Mouse (Mus musculus): ENCODE data around the gene Pbx4. TPM values are rescaled to one million over a fixed set of nuclear protein-coding genes. Genes with fewer than 3 reads are reported as not detected.

Pbx4 gene
- total RNA-seq, 2 experiments from 2014 or later: 0.37 TPM; not detected in 1

- DNase-seq: no peak
- intact Hi-C loops (cut with DNase I; ENCODE audit: low total_unique reads): no loop called here
These were observed 31.9 kb downstream of the Pbx4 start for GRCm38 (mm10) chr8:69864180-69864579.

DNA sequence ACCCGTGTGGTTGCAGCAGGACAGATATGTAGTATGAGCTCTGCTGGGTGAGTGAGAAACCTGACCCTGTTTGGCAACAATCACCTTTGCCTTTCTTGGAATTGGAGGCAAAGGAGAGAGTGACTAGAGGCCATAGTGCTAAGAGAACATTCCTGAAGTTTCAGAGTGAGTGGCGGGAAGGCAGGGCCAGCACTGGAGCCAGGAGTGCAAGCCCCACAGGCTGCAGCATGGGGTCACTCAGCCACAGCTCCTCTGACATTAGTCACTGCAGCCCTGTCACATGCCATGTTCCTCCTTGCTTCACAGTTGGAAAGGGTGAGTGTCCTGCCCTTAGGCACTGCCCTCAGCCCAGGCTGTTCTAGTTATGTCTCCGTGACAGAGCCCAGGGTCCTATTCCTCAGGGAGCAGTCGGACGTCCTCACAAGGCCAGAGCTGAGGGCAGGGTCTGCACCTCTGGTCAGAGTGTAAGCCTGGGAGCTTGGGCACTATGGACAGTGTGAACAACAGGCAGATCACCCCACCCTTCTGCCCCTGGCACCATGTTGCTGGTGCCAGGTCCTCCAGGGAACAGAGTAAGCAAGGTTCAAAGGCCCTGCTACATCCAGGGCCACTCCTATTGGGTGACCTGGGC is 35.5 kb downstream of the Pbx4 start:
- intact Hi-C loops (cut with DNase I; ENCODE audit: low total_unique reads): no loop called here
- DNase-seq: no peak

DNA sequence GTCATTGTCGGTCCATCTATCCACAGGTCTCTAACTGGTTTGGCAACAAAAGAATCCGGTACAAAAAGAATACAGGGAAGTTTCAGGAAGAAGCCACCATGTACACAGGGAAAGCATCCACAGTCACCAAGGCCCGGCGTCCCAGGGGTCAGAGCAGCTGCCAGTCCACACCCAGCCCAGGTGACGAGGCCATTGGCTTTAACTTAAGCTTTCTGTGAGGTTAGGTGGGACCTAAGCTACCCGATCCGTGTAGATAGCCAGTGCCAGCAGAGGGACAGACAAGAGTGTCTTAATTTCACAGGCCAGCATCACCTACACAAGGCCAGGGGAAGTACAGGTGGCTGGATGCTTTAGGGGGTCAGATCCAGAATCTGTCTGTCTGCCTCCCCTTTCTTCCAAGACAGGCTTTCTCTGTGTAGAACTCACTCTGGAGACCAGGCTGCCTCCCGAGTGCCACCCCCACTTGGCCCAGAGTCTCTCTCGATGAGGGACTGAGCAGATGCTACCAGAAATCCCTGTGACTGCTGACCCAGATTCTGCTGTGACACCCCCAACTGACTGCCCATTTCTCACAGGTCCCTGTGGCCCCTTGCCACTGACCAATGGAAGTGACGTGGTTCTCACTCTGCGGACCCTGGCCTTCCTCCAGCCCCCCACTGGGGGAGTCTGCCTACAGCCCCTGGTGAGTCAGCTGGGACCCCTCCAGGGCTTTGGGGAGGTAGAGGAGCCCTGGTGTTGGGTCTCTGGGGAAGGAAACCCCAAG is 37.9 kb downstream of the Pbx4 start:
- DNase-seq: no peak
- intact Hi-C loops (cut with DNase I; ENCODE audit: low total_unique reads): no loop called here

DNA sequence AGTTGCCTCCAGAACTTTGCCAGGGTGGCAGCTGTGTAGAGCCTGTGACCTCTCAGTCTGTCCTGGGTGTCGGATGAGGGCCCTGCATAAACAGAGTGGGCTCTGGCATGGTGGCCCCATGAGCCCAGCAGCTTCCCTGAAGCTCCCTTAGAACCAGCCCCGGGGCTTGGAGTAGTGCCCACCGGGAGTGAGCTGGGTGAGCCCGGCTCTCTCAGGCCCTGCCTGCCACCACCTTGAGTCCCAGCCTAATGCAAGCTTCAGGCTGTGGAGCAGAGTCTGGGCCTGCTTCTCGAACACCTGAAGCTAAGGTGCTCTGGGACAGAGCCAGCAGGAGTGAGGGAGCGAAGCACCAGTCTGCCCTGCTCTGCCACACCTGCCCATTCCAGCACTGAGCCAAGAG is 38.6 kb downstream of the Pbx4 start:
- intact Hi-C loops (cut with DNase I; ENCODE audit: low total_unique reads): no loop called here
- DNase-seq: peak; percentile 22

GRCm38 (mm10) chr8:69874155-69874554 is 41.9 kb downstream of the Pbx4 start:
- intact Hi-C loops (cut with DNase I; ENCODE audit: low total_unique reads): no loop called here
- peak; percentile 54 for DNase-seq

GRCm38 (mm10) chr8:69874654-69875053 is 42.4 kb downstream of the Pbx4 start:
- intact Hi-C loops (cut with DNase I; ENCODE audit: low total_unique reads): no loop called here
- peak; percentile 71 for DNase-seq

DNA sequence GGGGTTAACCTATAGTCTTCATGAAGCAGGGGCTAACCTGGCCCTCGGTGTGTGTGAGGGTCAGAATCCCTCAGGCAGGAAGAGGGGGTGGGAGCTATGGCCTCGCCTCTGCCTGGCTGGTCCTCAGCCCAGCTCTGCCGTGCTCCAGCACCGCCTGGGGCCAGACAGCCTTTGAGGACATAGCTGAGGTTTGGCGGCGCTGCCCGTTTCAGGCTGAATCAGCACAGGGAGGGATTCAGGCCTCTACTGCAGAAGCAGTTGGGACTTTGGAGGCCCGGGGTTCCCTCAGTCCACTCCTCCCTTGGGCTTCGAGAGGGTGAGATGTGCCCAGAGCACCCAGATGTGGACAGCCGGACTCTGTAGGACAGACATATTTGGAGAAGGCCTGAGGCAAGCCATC is 43.8 kb downstream of the Pbx4 start:
- intact Hi-C loops (cut with DNase I; ENCODE audit: low total_unique reads): no loop called here
- peak; percentile 57 for DNase-seq

DNA sequence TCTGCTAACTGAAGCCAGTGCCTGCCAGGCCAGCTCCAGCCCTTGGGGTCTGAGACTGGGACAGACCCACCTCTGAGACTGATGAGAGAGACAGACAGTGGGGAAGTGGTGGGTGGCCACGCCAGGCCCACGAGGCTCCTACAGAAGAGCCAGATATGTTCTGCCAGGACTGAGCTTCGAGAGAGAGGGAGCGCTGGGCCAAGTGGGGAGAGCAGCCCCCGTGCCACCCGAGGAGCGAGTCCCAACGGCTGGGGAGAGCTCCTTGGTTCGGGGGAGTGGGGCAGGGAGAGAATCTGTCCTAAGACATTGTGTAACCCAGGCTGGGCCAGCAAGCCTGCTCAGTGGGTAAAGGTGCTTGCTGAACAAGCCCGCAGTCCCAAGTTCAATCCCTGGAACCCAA is 44.7 kb downstream of the Pbx4 start:
- intact Hi-C loops (cut with DNase I; ENCODE audit: low total_unique reads): no loop called here
- DNase-seq: peak; percentile 27

DNA sequence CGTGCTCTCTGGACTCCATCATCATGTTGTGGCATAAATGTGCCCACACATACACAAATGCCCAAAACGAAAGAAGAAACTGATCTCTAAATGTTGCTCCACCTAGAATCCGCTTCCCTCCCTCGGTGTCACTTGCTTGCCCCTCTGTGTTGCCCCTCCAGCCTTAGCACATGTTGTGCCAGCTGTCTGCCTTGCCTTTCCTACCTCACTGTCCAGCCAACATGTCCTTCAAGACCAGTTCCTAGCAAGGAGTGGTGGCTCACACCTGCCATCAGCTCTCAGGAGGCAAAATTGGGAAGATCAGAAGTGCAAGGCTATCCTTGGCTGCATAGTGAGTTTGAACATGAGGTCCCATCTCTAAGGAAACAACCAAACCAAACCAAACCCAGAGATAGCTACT is 45.1 kb downstream of the Pbx4 start:
- DNase-seq: no peak
- intact Hi-C loops (cut with DNase I; ENCODE audit: low total_unique reads): no loop called here

GRCm38 (mm10) chr8:69877992-69878391 is 45.7 kb downstream of the Pbx4 start:
- DNase-seq: peak; percentile 62
- intact Hi-C loops (cut with DNase I; ENCODE audit: low total_unique reads): no loop called here

DNA sequence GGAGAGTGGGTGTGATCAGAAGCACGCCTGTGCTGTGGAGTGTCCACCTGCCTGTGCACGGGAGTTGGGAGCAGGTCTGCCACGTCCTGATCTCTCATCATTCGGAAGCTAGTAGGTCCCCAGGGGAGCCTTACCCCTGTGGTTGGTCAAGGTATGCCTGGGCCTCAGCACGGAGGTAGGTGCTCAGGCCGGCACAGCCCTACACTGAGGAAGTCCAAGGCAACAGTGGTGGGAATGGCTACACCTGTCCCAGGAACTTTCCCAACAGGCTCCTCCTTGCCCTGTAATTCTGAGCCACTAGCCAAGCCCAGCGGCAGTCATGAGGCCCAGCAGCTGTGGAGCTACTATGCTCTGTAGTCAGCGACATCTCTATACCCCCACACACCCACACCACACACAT is 47.4 kb downstream of the Pbx4 start:
- intact Hi-C loops (cut with DNase I; ENCODE audit: low total_unique reads): no loop called here

DNA sequence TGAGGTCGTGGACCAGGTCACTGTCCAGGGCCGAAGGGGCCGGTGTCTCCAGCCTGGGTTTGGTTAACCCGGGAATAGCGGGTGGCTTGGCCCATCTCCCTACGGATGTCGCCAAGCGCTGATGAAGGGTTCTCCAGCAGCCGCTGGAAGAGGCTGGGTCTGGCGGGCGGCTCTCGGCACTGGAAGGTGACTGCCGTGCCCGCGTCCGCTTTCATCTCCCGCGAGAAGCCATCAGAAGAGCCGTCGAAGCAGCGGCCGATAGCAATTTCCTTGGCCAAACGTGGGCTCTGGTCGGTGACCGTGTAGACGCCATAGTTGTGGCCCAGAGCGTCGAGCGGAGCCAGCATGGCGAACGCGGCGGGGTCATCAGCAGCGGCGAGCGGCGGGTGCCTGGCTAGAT is 48.5 kb downstream of the Pbx4 start:
- no peak for DNase-seq
- intact Hi-C loops (cut with DNase I; ENCODE audit: low total_unique reads): no loop called here

More for the DNA sequence above, 47.4 kb downstream of the Pbx4 start:
- no peak for DNase-seq

DNA sequence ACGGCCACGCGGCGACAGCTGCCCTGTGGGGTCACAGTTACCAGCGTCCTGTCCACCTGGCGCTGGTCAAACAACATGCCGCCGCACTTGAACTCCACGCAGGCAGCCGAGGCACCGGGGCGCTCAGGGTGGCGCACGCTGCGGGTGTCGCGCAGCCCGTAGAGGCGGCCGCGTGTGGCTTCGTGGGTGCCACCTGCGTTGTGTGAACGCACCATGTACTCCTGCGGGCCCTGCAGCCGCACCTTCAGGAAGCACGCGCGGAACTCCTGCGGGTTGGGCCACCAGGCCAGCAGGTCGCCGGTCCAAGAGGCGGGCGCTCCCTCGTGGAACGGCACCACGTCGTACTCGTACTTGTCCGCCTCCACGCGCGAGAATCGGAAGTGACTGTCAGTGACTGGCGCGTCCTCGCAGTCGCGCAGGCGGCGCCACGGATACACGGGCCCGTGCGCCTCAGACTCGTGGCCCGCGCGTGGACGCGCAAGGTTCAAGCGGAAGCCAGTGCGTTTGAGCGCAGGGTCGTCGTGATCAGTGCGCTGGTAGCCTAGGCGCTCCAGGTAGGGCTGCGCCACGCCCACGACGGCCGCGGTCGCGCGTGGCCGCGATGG is 49.1 kb downstream of the Pbx4 start:
- intact Hi-C loops (cut with DNase I; ENCODE audit: low total_unique reads): no loop called here
- DNase-seq: no peak

DNA sequence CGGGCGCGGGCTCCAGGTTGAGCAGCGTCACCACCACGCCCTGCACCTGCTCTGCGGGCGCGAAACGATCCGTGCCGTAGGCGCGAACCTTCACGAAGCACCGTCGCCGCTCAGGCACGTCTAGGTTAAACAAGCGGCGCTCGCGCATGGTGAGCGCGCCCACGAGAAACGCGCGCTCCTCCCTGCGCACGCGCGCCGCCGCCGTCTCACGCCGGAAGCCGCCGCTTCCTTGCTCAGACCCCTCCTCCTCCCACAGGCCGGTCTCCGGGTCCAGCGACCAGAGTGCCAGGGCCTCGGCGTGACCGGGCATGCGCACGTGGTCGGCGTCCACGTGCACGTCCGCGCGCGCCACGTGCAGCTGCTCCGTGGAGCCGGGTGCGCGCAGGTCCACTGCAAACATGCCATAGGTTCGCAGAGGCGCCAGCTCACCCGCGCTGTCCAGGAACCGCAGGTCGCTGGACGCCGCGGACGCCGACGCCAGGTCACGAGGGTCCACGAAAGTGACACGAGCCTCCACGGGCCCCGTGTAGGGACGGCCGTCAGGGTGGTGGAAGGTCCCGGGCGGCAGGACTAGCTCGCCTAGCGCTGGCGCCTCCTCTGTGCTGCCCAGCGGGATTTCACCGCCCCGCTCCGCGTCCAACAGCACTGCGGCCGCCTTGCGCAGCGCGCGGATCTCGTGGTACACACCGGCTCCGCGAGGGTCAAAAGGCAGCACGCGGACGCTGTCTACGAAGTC is 49.9 kb downstream of the Pbx4 start:
- peak; percentile 76 for DNase-seq
- intact Hi-C loops (cut with DNase I; ENCODE audit: low total_unique reads): no loop called here

DNA sequence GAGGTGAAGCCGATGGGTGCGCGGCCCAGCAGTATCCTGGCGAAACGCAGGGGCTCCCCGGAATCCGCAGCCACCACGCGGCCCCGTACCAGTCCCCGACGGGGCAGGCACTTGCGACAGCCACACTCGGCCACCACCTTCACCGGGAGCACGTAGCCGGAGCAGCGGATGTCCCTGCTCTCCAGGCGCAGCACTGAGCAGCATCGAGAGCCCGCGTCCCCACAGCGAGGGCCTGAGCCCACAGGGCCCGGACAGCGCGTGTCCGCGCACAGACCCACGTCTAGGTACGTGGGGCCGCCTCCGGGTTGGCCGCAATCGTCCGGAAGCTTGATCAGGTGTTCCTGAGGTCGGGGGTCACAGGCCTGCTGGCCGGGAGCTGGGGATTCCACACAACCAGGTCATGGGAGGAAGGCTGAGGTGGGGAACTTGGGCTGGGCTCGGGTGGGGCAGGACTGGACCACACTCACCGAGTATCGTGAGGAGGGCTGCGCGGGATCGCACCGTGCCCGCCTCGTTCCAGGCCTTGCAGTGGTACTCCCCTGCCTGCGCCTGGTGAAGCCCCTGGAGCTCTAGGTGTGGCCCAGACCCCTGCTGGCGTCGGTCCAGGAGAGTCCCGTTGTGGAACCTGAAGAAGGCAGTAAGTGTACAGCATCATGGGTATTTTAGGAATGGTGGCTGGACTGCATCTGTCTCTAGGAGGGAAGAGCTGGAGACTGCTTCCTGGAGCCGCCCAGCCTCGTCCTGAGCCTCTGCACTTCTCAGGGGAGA is 50.7 kb downstream of the Pbx4 start:
- intact Hi-C loops (cut with DNase I; ENCODE audit: low total_unique reads): no loop called here
- no peak for DNase-seq

DNA sequence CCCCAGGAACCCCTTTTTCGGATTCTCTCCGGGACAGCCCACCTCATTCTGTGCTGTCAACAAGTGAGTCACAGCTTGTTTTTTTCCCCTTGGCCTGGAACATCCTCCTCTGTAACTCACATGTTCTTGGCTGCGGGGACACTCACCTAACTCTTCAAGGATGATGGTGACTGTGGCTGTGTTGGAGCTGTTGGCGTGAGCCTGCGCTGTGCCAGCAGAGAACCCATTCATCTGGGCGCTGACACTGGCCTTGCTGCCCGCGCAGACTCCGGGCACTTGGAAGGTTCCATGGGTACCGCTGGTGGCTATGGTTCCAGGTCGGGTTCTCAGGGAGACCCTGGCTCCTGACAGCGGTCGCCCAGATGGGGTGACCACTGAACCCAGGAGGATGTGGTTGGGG is 51.9 kb downstream of the Pbx4 start:
- intact Hi-C loops (cut with DNase I; ENCODE audit: low total_unique reads): no loop called here
- DNase-seq: no peak

DNA sequence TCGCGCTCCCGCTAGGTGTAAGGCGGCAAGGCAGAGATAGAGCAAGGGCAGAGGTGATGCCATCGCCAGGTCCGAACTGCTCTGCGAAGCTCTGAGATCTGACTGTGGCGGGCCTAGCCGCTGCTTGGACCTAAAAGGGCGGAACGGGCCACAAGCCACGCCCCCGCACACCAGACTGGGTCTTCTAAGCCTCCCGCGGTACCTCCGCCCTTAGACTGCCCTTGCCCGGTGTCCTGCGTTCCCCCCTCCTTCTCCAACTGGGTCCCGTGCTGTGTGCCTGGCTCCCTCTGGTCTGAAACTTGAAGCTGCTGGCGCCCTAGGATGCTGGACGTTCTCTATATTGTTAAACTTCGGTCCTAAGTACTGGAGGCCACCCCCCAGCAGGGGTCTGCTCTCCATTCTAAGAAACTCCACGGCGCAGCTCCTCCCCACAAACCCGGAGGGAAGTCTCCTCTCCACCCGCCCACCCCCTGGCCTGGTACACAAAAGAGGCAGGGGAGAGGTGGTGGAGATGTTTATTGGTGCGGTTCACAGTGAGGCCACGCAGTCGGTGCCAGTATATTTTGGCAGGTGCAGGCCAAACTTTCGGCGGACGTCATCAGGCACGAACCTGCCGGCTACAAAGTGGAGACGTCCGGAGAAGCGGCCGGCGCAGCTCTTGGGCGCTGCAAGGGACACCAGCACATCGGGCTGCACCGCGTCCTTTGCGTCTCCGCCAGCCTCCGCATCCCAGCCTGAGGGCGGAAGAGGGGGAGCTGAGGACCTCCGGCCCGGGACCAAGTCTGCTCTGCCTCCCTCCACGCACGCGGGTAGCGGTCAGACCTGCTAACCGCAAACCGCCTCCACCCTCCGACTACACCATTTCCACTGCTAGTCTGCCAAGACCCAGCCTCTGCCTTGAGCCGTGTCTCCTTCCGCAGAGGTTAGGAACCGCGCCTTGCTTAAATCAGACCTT is 55.3 kb downstream of the Pbx4 start, which contains the start of gene Cilp2:
Gene Cilp2 (minus strand): TSS at position 399 of the 955 bp plus-strand sequence.
- DNase-seq: peak; percentile 68
- intact Hi-C loops (cut with DNase I; ENCODE audit: low total_unique reads): no loop called here

DNA sequence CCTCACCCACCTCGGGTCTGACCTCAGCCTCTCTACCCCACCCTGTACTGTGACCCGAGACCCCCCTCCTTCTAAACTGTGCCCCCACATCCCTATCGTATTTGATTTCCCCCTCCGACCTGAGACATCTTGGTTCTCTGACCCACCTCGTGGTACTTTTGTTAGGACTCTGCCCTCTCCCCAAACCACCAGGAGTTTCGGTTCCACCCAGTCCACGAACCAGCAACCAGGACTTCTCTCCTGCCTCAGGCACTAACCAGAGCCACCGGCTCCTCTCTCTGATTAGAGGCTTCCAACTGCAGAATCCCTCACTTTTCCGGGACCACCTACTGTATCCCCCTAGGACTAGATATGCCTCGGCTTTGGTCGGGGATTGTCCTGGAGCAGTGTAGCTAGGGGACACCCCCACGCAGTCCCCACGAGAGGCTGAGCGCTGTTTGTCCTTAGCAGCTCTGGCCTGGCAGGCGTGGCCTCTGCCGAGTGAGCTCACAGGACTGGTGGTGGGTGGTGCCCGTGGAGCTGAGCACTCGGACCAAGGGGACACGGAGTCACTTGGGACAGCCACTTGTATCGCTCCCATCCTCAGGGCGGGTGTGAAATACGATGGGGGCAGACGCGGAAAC is 56.1 kb downstream of the Pbx4 start:
- DNase-seq: peak; percentile 45
- intact Hi-C loops (cut with DNase I; ENCODE audit: low total_unique reads): no loop called here

Measured in gastrocnemius, postnatal 14 days (tissue).